Comparison of ENCODE assay signal across 13 mouse cellular contexts in genomic region chr5:125005871-125006652, GRCm38 (mm10). TPM values are rescaled to one million over a fixed set of nuclear protein-coding genes. Genes with fewer than 3 reads are reported as not detected.
DNase-seq lines count a peak whose midpoint lies in the region; ATAC-seq lines count a peak whose summit lies in the region.
"Had no signal": no experiment of that assay in that cellular context is flagged by ENCODE, and none has a peak within 500 bp of the region (broad histone marks: within the 10 kb centered on the region; RNA-seq: fewer than 3 reads in every experiment).

No protein-coding gene starts in this region.

- peaks cover 22% of the 10 kb centered on the region for H3K27me3 ChIP-seq in heart, embryonic 16.5 days (ENCODE audit: control insufficient read depth, insufficient read depth, low read length)
- peaks cover 17% of the 10 kb centered on the region; the same call in 1 of the 2 replicates for H3K27me3 ChIP-seq in embryonic facial prominence, embryonic 12.5 days
- peaks cover 16% of the 10 kb centered on the region; the same call in 1 of the 2 replicates for H3K27me3 ChIP-seq in intestine, embryonic 16.5 days (replicated peaks; ENCODE audit: control insufficient read depth, insufficient read depth, low read length)

- H3K36me3 ChIP-seq in heart, embryonic 16.5 days (ENCODE audit: control insufficient read depth, insufficient read depth): no peaks in the 10 kb centered on the region
- H3K36me3 ChIP-seq in embryonic facial prominence, embryonic 12.5 days: peaks cover 12% of the 10 kb centered on the region; the same call in 1 of the 2 replicates
- peaks cover 6% of the 10 kb centered on the region; the same call in 1 of the 2 replicates for H3K36me3 ChIP-seq in intestine, embryonic 16.5 days (ENCODE audit: control insufficient read depth, insufficient read depth, low read length)

- H3K4me2 ChIP-seq in heart, embryonic 16.5 days (ENCODE audit: low read depth, low read length): peak overlapping the region; percentile 3; the same call in 1 of the 2 replicates
- H3K4me2 ChIP-seq in embryonic facial prominence, embryonic 12.5 days (replicated peaks): peak overlapping the region; percentile 9
- H3K4me2 ChIP-seq in intestine, embryonic 16.5 days (ENCODE audit: low read depth, low read length): no peak overlapping the region

- intact Hi-C loops in heart, postnatal 36 days (cut with DNase I): no loop called here
- intact Hi-C loops in left cerebral cortex, postnatal 4 days (cut with DNase I): no loop called here

- DNase-seq in heart, postnatal 36 days: no peak
- DNase-seq in left cerebral cortex, postnatal 4 days: peak; percentile 56
- no peak for DNase-seq in left cerebral cortex, adult 18-20 months (ENCODE audit: low spot score in 2 of 2)
- DNase-seq: gastrocnemius, postnatal 36 days; spleen, adult 18-20 months; thymus, postnatal 4 days had no signal

- H3K9ac ChIP-seq in heart, embryonic 16.5 days (ENCODE audit: low read length): no peak overlapping the region
- H3K9ac ChIP-seq in embryonic facial prominence, embryonic 12.5 days: no peak overlapping the region
- no peak overlapping the region for H3K9ac ChIP-seq in intestine, embryonic 16.5 days (ENCODE audit: low read depth, low read length)

- peak; percentile 65 for ATAC-seq in heart, embryonic 16.5 days (replicated peaks; ENCODE audit: extremely low read depth, insufficient read depth, low FRiP score)
- ATAC-seq in embryonic facial prominence, embryonic 12.5 days (ENCODE audit: insufficient number of reproducible peaks, insufficient read depth, low FRiP score, low TSS enrichment): no peak
- ATAC-seq in intestine, embryonic 16.5 days: peak; percentile 32; the same call in 1 of the 2 replicates
- no peak for ATAC-seq in monocyte, adult 5-6 weeks (replicated peaks; ENCODE audit: insufficient number of reproducible peaks, low FRiP score, low TSS enrichment, poor library complexity, severe bottlenecking)

- no peak overlapping the region for H3K27ac ChIP-seq in heart, embryonic 16.5 days (ENCODE audit: low read length)
- no peak overlapping the region for H3K27ac ChIP-seq in embryonic facial prominence, embryonic 12.5 days
- H3K27ac ChIP-seq in intestine, embryonic 16.5 days (ENCODE audit: low read length): no peak overlapping the region
- H3K27ac ChIP-seq: layer of hippocampus, adult 2 months had no signal

- H3K9me3 ChIP-seq in heart, embryonic 16.5 days (replicated peaks; ENCODE audit: control insufficient read depth, low read length): no peaks in the 10 kb centered on the region
- H3K9me3 ChIP-seq in embryonic facial prominence, embryonic 12.5 days: no peaks in the 10 kb centered on the region
- no peaks in the 10 kb centered on the region for H3K9me3 ChIP-seq in intestine, embryonic 16.5 days (ENCODE audit: control insufficient read depth, low read length)

- 27% methylated on average over 9 of the region's 9 CpGs for WGBS in heart, embryonic 16.5 days
- 68% methylated on average over 9 of the region's 9 CpGs for WGBS in embryonic facial prominence, embryonic 12.5 days
- WGBS in intestine, embryonic 16.5 days: 38% methylated on average over 9 of the region's 9 CpGs

- H3K4me1 ChIP-seq in heart, embryonic 16.5 days (ENCODE audit: control insufficient read depth, insufficient read depth, low read length): peaks cover 23% of the 10 kb centered on the region
- peaks cover 38% of the 10 kb centered on the region for H3K4me1 ChIP-seq in embryonic facial prominence, embryonic 12.5 days
- H3K4me1 ChIP-seq in intestine, embryonic 16.5 days (ENCODE audit: control insufficient read depth, insufficient read depth, low read length): peaks cover 20% of the 10 kb centered on the region

- H3K4me3 ChIP-seq in heart, embryonic 16.5 days (ENCODE audit: low read length): no peak overlapping the region
- H3K4me3 ChIP-seq in embryonic facial prominence, embryonic 12.5 days: no peak overlapping the region
- H3K4me3 ChIP-seq in intestine, embryonic 16.5 days (ENCODE audit: low read length): no peak overlapping the region
- H3K4me3 ChIP-seq: layer of hippocampus, adult 2 months had no signal

RNA-seq across cellular contexts. Expression of gene Rflna, which starts 3.0 kb away (rescaled TPM):
- polyA plus RNA-seq in heart, embryonic 16.5 days (2015; fragmentation: Nextera tagmentation; extraction: Ambion mirVana): 1.0 and 1.3 TPM in 2 replicates
- total RNA-seq in heart, postnatal 36 days (2021): under 1 TPM in 1 of 2 experiments, not detected in 1; 0.47 TPM
- 1 to 10 TPM; 2.0 to 2.1 TPM for total RNA-seq in left cerebral cortex, postnatal 4 days (2021)
- total RNA-seq in left cerebral cortex, adult 18-20 months (2021): 1 to 10 TPM in 1 of 2 experiments, under 1 TPM in 1; 0.68 to 1.0 TPM
- polyA plus RNA-seq in embryonic facial prominence, embryonic 12.5 days (2016; fragmentation: Nextera tagmentation; extraction: Ambion mirVana): 27.7 and 28.6 TPM in 2 replicates
- 1.5 and 1.7 TPM in 2 replicates for polyA plus RNA-seq in intestine, embryonic 16.5 days (2015; fragmentation: Nextera tagmentation; extraction: Ambion mirVana)
- not detected in 3 replicates for total RNA-seq in monocyte, adult 5-6 weeks (2017)
- total RNA-seq: liver, adult 2 months; megakaryocyte progenitor cell, adult 5-6 weeks had no signal

Comparison
In these comparisons a context has a peak if more than half of its experiments do, and no peak if none do; other contexts are left out.
1. ATAC-seq: peak in heart, embryonic 16.5 days (single experiment) and intestine, embryonic 16.5 days (single experiment); none in embryonic facial prominence, embryonic 12.5 days (single experiment) and monocyte, adult 5-6 weeks (single experiment).